Mouse (Mus musculus): ENCODE data around the gene Zscan5b. TPM values are rescaled to one million over a fixed set of nuclear protein-coding genes. Genes with fewer than 3 reads are reported as not detected.
"Not testable (repeated sequence)": the region's sequence is repeated elsewhere in the genome, so short reads cannot be mapped to it uniquely, and the experiment has no call there.

The Zscan5b gene
- polyA plus RNA-seq, 1 experiment from 2014 or later = not detected

- 39% methylated on average over 3 of the region's 3 CpGs for WGBS
- Histone ChIP-seq H3K9me3 (no peaks in the 10 kb centered on the region), H3K4me2 (replicated peaks) (no peak overlapping the region), H3K36me3 (peaks cover 39% of the 10 kb centered on the region), H3K4me1 (no peaks in the 10 kb centered on the region), H3K9ac (no peak overlapping the region), H3K27ac (no peak overlapping the region), H3K4me3 (no peak overlapping the region), H3K27me3 (peaks cover 5% of the 10 kb centered on the region; the same call in 1 of the 2 replicates)
- no peak for ATAC-seq (ENCODE audit: insufficient number of reproducible peaks, insufficient read depth, low FRiP score, low TSS enrichment)
Measured at GRCm38 (mm10) chr7:6191376-6191775, 30.7 kb upstream of the Zscan5b start.

DNA sequence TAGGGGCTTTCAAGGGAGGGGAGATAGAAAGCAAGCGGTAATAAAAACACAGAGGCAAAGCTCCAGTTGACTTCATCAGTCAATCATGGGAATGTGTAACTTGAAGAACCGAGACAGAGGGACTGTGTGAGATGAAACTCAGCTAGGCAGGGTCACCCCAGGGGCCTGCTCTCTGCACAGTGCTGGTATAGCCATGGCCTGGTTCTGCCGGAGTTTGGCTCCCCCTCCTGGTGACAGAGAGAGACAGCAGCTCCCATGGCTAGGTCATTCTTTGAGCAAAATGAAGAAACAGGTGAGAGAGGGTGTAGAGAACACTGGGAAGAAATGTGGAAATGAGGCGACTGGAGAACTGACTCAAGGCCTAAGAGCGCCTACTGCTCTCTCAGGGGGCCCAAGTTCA is 27.9 kb upstream of the Zscan5b start:
- H3K4me3 ChIP-seq = no peak overlapping the region
- no peaks in the 10 kb centered on the region for H3K9me3 ChIP-seq
- no peaks in the 10 kb centered on the region for H3K4me1 ChIP-seq
- peak; percentile 85; the same call in 1 of the 2 replicates for ATAC-seq (ENCODE audit: insufficient number of reproducible peaks, insufficient read depth, low FRiP score, low TSS enrichment)
- no peak overlapping the region for H3K9ac ChIP-seq
- 23% methylated on average over 5 of the region's 5 CpGs for WGBS
- no peak overlapping the region for H3K4me2 ChIP-seq (replicated peaks)
- peaks cover 3% of the 10 kb centered on the region; the same call in 1 of the 2 replicates for H3K27me3 ChIP-seq
- H3K36me3 ChIP-seq = peaks cover 13% of the 10 kb centered on the region
- H3K27ac ChIP-seq = no peak overlapping the region

DNA sequence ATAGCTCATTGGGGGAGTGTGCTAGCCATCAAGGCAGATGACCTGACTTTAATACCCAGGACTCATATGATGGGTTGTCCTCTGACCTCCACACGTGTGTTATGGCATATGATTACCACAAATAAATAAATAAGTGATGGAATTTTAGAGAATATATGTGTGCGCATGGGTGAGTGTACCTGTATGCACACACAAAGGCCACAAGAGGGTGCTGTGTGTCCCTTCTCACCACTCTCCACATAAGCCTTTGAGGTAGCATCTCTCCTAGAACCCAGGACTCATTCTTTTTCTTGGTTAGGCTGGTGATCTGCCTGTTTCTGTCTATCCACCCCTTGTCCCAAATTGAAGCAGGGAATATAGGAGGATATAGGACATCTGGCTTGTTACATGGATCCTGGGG is 26.3 kb upstream of the Zscan5b start:
- 49% methylated on average over 2 of the region's 2 CpGs for WGBS
- Histone ChIP-seq H3K27ac (no peak overlapping the region), H3K9me3 (peaks cover 5% of the 10 kb centered on the region; the same call in 1 of the 2 replicates), H3K9ac (no peak overlapping the region), H3K36me3 (no peaks in the 10 kb centered on the region), H3K4me2 (replicated peaks) (no peak overlapping the region), H3K4me3 (no peak overlapping the region), H3K4me1 (no peaks in the 10 kb centered on the region), H3K27me3 (no peaks in the 10 kb centered on the region)
- ATAC-seq (ENCODE audit: insufficient number of reproducible peaks, insufficient read depth, low FRiP score, low TSS enrichment) = no peak

GRCm38 (mm10) chr7:6196790-6197189 is 25.3 kb upstream of the Zscan5b start, which contains the start of gene Galp:
Gene Galp (plus strand): TSS chr7:6197090.
- no peak for ATAC-seq (ENCODE audit: insufficient number of reproducible peaks, insufficient read depth, low FRiP score, low TSS enrichment)
- 63% methylated on average over 3 of the region's 3 CpGs for WGBS
- Histone ChIP-seq H3K4me2 (replicated peaks) (no peak within 1 kb of the TSS), H3K27me3 (no peaks in the 10 kb centered on the region), H3K4me1 (no peaks in the 10 kb centered on the region), H3K9ac (no peak within 1 kb of the TSS), H3K36me3 (no peaks in the 10 kb centered on the region), H3K4me3 (no peak within 1 kb of the TSS), H3K9me3 (peaks cover 5% of the 10 kb centered on the region; the same call in 1 of the 2 replicates), H3K27ac (no peak within 1 kb of the TSS)

DNA sequence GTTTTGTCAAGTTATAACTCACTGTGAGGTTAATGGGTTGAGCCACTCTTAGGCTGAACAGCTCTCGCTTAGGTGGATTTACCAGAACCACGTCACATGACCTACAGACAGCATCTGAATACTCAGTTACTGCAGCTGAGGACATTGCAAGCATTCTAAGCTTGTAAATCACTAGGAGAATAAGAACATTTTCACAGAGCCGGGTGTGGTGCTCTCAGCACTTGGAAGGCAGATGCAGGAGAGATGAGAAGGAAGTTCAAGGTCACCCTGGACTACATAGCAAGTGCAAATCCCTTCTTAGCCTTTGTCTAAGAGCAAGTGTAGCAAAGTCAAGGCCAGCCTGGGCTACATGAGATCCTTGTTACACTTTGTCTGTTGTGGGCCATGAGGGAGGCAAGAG is 17.9 kb upstream of the Zscan5b start:
- no peak overlapping the region for H3K9ac ChIP-seq
- no peaks in the 10 kb centered on the region for H3K27me3 ChIP-seq
- H3K36me3 ChIP-seq = no peaks in the 10 kb centered on the region
- H3K4me3 ChIP-seq = no peak overlapping the region
- H3K4me2 ChIP-seq (replicated peaks) = no peak overlapping the region
- peaks cover 5% of the 10 kb centered on the region; the same call in 1 of the 2 replicates for H3K9me3 ChIP-seq
- ATAC-seq (ENCODE audit: insufficient number of reproducible peaks, insufficient read depth, low FRiP score, low TSS enrichment) = no peak
- H3K4me1 ChIP-seq = no peaks in the 10 kb centered on the region
- WGBS = 71% methylated on average over 3 of the region's 3 CpGs
- H3K27ac ChIP-seq = no peak overlapping the region

DNA sequence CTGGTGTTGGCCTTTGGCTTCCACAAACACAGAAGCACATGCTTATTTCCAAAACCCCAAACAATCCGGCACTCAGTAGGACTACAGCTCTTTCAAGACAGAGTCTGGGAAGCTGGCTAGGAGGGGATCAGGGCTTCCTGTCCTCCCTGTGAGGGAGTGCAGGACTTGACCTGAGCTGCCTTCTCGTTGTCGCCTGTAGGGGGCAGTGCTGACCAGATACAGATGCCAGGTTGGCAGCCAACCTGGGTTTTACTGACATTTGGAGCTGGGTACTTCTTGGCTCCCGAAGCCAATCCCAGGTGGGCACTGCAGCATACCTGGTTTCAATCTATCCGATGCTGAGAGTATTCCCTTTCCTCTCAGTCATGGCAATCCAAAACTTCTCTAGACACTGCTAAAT is 8.9 kb upstream of the Zscan5b start:
- 42% methylated on average over 5 of the region's 5 CpGs for WGBS
- no peak overlapping the region for H3K4me2 ChIP-seq (replicated peaks)
- H3K9ac ChIP-seq = no peak overlapping the region
- H3K9me3 ChIP-seq = 0 out of 2 replicates have a peak, but pooled peaks cover 2% of the 10 kb centered on the region
- no peaks in the 10 kb centered on the region for H3K4me1 ChIP-seq
- H3K27ac ChIP-seq = no peak overlapping the region
- no peak overlapping the region for H3K4me3 ChIP-seq
- H3K27me3 ChIP-seq = no peaks in the 10 kb centered on the region
- no peak for ATAC-seq (ENCODE audit: insufficient number of reproducible peaks, insufficient read depth, low FRiP score, low TSS enrichment)
- H3K36me3 ChIP-seq = no peaks in the 10 kb centered on the region

- not testable (repeated sequence) for H3K9me3 ChIP-seq; H3K9ac ChIP-seq; H3K4me3 ChIP-seq; H3K27me3 ChIP-seq; H3K27ac ChIP-seq; H3K36me3 ChIP-seq; H3K4me1 ChIP-seq; ATAC-seq (ENCODE audit: insufficient number of reproducible peaks, insufficient read depth, low FRiP score, low TSS enrichment); H3K4me2 ChIP-seq (replicated peaks)
- WGBS = 77% methylated on average over 4 of the region's 4 CpGs
Measured at GRCm38 (mm10) chr7:6214691-6215090, 7.4 kb upstream of the Zscan5b start.

- no peak overlapping the region for H3K4me3 ChIP-seq
- no peaks in the 10 kb centered on the region for H3K4me1 ChIP-seq
- no peak overlapping the region for H3K27ac ChIP-seq
- 54% methylated on average over 3 of the region's 3 CpGs for WGBS
- no peaks in the 10 kb centered on the region for H3K36me3 ChIP-seq
- H3K9me3 ChIP-seq = 0 out of 2 replicates have a peak, but pooled peaks cover 2% of the 10 kb centered on the region
- no peak overlapping the region for H3K9ac ChIP-seq
- no peaks in the 10 kb centered on the region for H3K27me3 ChIP-seq
- ATAC-seq (ENCODE audit: insufficient number of reproducible peaks, insufficient read depth, low FRiP score, low TSS enrichment) = no peak
- H3K4me2 ChIP-seq (replicated peaks) = no peak overlapping the region
Measured at GRCm38 (mm10) chr7:6220147-6220546, 1.9 kb upstream of the Zscan5b start.

- H3K36me3 ChIP-seq; H3K9ac ChIP-seq; H3K4me2 ChIP-seq (replicated peaks); H3K4me1 ChIP-seq; ATAC-seq (ENCODE audit: insufficient number of reproducible peaks, insufficient read depth, low FRiP score, low TSS enrichment); H3K9me3 ChIP-seq; H3K4me3 ChIP-seq; H3K27ac ChIP-seq; H3K27me3 ChIP-seq: not testable (repeated sequence)
- WGBS = 59% methylated on average over 8 of the region's 8 CpGs
Measured at GRCm38 (mm10) chr7:6228491-6228890, 6.4 kb downstream of the Zscan5b start.

- Histone ChIP-seq H3K27ac (no peak overlapping the region), H3K4me3 (no peak overlapping the region), H3K4me2 (replicated peaks) (no peak overlapping the region), H3K36me3 (no peaks in the 10 kb centered on the region), H3K27me3 (no peaks in the 10 kb centered on the region), H3K9me3 (no peaks in the 10 kb centered on the region), H3K9ac (no peak overlapping the region), H3K4me1 (no peaks in the 10 kb centered on the region)
- ATAC-seq (ENCODE audit: insufficient number of reproducible peaks, insufficient read depth, low FRiP score, low TSS enrichment) = no peak
- WGBS = 37% methylated on average over 11 of the region's 11 CpGs
Measured at GRCm38 (mm10) chr7:6239787-6240186, 17.7 kb downstream of the Zscan5b start.

GRCm38 (mm10) chr7:6240841-6241425 is 18.9 kb downstream of the Zscan5b start:
- not testable (repeated sequence) for H3K36me3 ChIP-seq; H3K4me1 ChIP-seq; H3K4me2 ChIP-seq (replicated peaks); H3K27ac ChIP-seq; H3K9me3 ChIP-seq; H3K27me3 ChIP-seq; ATAC-seq (ENCODE audit: insufficient number of reproducible peaks, insufficient read depth, low FRiP score, low TSS enrichment); H3K4me3 ChIP-seq; H3K9ac ChIP-seq
- WGBS = 15% methylated on average over 1 of the region's 1 CpGs

DNA sequence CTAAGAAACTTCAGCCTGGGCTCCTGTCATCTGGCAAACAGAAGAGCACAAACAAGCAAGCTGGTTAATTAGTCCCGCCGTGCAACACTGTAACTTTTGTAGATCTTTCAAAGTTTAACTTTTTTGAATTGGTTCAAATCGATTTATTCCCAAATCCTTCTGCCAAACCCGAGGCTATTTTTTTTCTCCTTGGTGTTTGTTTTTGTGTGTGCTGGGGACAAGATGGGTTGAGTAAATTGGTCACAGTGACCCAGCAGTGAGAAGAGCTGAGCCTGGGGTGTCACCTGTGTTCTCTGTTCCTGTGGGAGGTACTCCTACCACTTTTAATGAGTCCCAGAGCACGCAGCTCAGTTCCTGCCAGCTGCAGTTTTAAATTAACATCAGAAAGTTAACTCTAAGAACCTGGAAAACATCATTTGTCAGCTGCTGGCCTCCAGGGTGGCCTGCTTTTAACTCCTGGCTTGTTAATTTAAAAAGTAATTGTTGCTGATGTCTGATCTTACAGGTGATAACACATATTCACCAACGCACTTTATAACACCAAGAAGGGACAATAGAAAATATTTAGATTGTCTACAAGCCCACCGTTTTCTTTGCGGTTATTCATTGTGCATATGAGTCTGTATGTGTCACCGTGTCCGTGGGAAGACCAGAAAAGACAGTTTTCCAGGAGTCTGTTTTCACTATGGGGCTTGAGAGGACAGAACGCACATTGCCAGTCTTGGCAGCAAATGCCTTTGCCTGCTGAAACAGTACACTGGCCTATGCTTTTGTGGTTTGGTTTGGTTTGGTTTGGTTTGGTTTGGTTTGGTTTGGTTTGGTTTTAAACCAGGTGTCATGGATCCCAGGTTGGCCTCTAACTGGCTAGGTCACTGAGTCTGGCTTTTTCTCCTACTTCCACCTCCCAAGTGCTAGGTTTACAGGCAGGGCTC is 22.5 kb downstream of the Zscan5b start:
- Histone ChIP-seq H3K27ac (no peak overlapping the region), H3K4me2 (replicated peaks) (no peak overlapping the region), H3K36me3 (no peaks in the 10 kb centered on the region), H3K9ac (no peak overlapping the region), H3K9me3 (no peaks in the 10 kb centered on the region), H3K27me3 (no peaks in the 10 kb centered on the region), H3K4me3 (no peak overlapping the region), H3K4me1 (no peaks in the 10 kb centered on the region)
- WGBS = 48% methylated on average over 11 of the region's 11 CpGs
- no peak for ATAC-seq (ENCODE audit: insufficient number of reproducible peaks, insufficient read depth, low FRiP score, low TSS enrichment)

All from embryonic facial prominence, embryonic 12.5 days (tissue).